Mouse (Mus musculus) testis, adult 2 months (tissue): Measurements from ENCODE around the gene Atg2b. TPM values are rescaled to one million over a fixed set of nuclear protein-coding genes. Genes with fewer than 3 reads are reported as not detected.

Source experiments
- H3K27ac ChIP-seq: fragments of 200-500 bp; 2 replicates; pipeline ENCODE4 v1.5.1; 2012; ENCODE audit warnings: low read depth, low read length; ENCODE audit not compliant: control insufficient read depth, insufficient read depth
- H3K27me3 ChIP-seq: fragments of 200-500 bp; 2 replicates; pipeline ENCODE4 v1.6.1; 2012; ENCODE audit warnings: mild to moderate bottlenecking, low read length, moderate library complexity; ENCODE audit not compliant: control insufficient read depth, insufficient read depth
- H3K36me3 ChIP-seq: fragments of 200-500 bp; 2 replicates; pipeline ENCODE4 v1.6.1; 2012; ENCODE audit warnings: mild to moderate bottlenecking, low read length; ENCODE audit not compliant: control insufficient read depth, insufficient read depth
- H3K4me1 ChIP-seq: fragments of 200-500 bp; 2 replicates; pipeline ENCODE4 v1.6.1; 2012; ENCODE audit warnings: low read length; ENCODE audit not compliant: control insufficient read depth, insufficient read depth
- H3K4me3 ChIP-seq: fragments of 200-500 bp; 2 replicates; pipeline ENCODE4 v1.5.1; 2012; ENCODE audit warnings: low read depth, mild to moderate bottlenecking, low read length, moderate library complexity, mixed read lengths; ENCODE audit not compliant: control insufficient read depth
- CTCF ChIP-seq: fragments of 200-500 bp; IDR thresholded peaks from 2 replicates; pipeline ENCODE4 v1.5.1; 2012; ENCODE audit warnings: low read depth, mild to moderate bottlenecking, inconsistent platforms, low read length, moderate library complexity; ENCODE audit not compliant: control insufficient read depth, insufficient read depth, insufficient replicate concordance
- POLR2A ChIP-seq: fragments of 200-500 bp; IDR thresholded peaks from 2 replicates; pipeline ENCODE4 v1.6.1; 2012; ENCODE audit warnings: low read depth, mild to moderate bottlenecking, inconsistent platforms, low read length, moderate library complexity; ENCODE audit not compliant: control insufficient read depth
- polyA plus RNA-seq: library from polyadenylated mRNA; depleted of rRNA; stranded (reverse); fragments of >200 nt; gene quantifications from 2 replicates; pipeline ENCODE4 v1.2.3, GENCODE M21; 2012; rRNA removed

Atg2b gene
- polyA plus RNA-seq, 1 experiment = 23.2 TPM

- H3K4me1 ChIP-seq = peaks cover 15% of the 10 kb centered on the region
- no peaks in the 10 kb centered on the region for H3K36me3 ChIP-seq
- H3K27ac ChIP-seq = no peak overlapping the region
- H3K4me3 ChIP-seq = no peak overlapping the region
- H3K27me3 ChIP-seq = no peaks in the 10 kb centered on the region
- TF ChIP-seq CTCF (no peak), POLR2A (no peak)
These were observed 104.5 kb downstream of the Atg2b start for GRCm38 (mm10) chr12:105580490-105580889.

- Histone ChIP-seq H3K4me3 (no peak overlapping the region), H3K36me3 (no peaks in the 10 kb centered on the region), H3K27me3 (no peaks in the 10 kb centered on the region), H3K27ac (no peak overlapping the region), H3K4me1 (no peaks in the 10 kb centered on the region)
- no peak for TF ChIP-seq POLR2A
- no peak for TF ChIP-seq CTCF
These were observed 110.7 kb downstream of the Atg2b start for GRCm38 (mm10) chr12:105574356-105574755.

GRCm38 (mm10) chr12:105572622-105573021 lies 112.4 kb downstream of the Atg2b start:
- no peaks in the 10 kb centered on the region for H3K27me3 ChIP-seq
- no peak for TF ChIP-seq POLR2A
- TF ChIP-seq CTCF = no peak
- H3K4me1 ChIP-seq = no peaks in the 10 kb centered on the region
- no peaks in the 10 kb centered on the region for H3K36me3 ChIP-seq
- H3K4me3 ChIP-seq = no peak overlapping the region
- no peak overlapping the region for H3K27ac ChIP-seq

DNA sequence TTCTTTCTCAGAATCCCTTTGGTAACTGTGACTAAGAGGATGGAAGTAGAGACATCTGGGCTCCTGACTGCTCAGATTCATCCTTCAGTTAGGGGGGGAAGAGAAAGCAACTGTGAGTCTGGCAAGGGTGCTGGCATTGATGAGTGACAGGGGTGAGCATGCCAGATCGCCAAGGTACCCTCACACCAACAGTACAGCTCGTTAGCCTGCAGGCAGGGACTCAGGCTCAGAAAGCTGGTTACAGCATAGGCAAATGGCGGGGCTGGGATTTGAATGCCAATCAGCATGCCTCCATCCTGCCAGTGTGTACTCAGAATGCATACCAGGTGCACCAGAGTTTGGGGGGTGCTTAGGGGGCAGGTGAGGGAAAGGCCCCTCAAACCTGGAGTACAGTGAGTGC lies 113.1 kb downstream of the Atg2b start:
- TF ChIP-seq CTCF = no peak
- TF ChIP-seq POLR2A = no peak
- no peak overlapping the region for H3K4me3 ChIP-seq
- no peak overlapping the region for H3K27ac ChIP-seq
- no peaks in the 10 kb centered on the region for H3K4me1 ChIP-seq
- H3K27me3 ChIP-seq = no peaks in the 10 kb centered on the region
- H3K36me3 ChIP-seq = no peaks in the 10 kb centered on the region

Other genes with a start within 250 kb of the Atg2b start
- 0.67 and 0.88 TPM in 2 replicates for gene D430019H16Rik, start 231.4 kb downstream of the Atg2b start, polyA plus RNA-seq
- 0.61 and 0.62 TPM in 2 replicates for gene Bdkrb2, start 122.0 kb downstream of the Atg2b start, polyA plus RNA-seq
- 0.88 and 1.0 TPM in 2 replicates for gene Bdkrb1, start 82.1 kb downstream of the Atg2b start, polyA plus RNA-seq
- 9.8 and 10.8 TPM in 2 replicates for gene Gskip, start 382 bp downstream of the Atg2b start, polyA plus RNA-seq
- 48.1 and 50.5 TPM in 2 replicates for gene Ak7, start 20.8 kb upstream of the Atg2b start, polyA plus RNA-seq
- 70.6 and 104 TPM in 2 replicates for gene Papola, start 99.5 kb upstream of the Atg2b start, polyA plus RNA-seq